Mouse (Mus musculus) olfactory bulb, adult 2 months (tissue): Measurements from ENCODE around the gene Cic.

Source experiments
- CTCF ChIP-seq: fragments of 200-500 bp; IDR thresholded peaks from 2 replicates; pipeline ENCODE4 v1.5.1; 2012; ENCODE audit warnings: low read depth, mild to moderate bottlenecking, low read length, moderate library complexity; ENCODE audit not compliant: insufficient read depth
- POLR2A ChIP-seq: fragments of 200-500 bp; IDR thresholded peaks from 2 replicates; pipeline ENCODE4 v1.6.1; 2012; ENCODE audit warnings: mild to moderate bottlenecking, low read depth, low read length, moderate library complexity; ENCODE audit not compliant: insufficient read depth

- TF ChIP-seq CTCF (no peak), POLR2A (no peak)
Observed at GRCm38 (mm10) chr7:25220457-25221101, 46.9 kb upstream of the Cic start, which contains the start of gene Dedd2.
